Mouse (Mus musculus) ES-Bruce4 (cell line): Measurements from ENCODE around the gene Adgrg7. TPM values are rescaled to one million over a fixed set of nuclear protein-coding genes. Genes with fewer than 3 reads are reported as not detected.

ENCODE experiments used
- H3K27ac ChIP-seq: 2 replicates; pipeline ENCODE4 v1.5.1; 2012; ENCODE audit warnings: low read length, inconsistent platforms; ENCODE audit not compliant: insufficient read depth
- H3K27me3 ChIP-seq: 2 replicates; pipeline ENCODE4 v1.6.1; 2012; ENCODE audit warnings: mild to moderate bottlenecking, low read length, inconsistent platforms; ENCODE audit not compliant: control insufficient read depth, poor library complexity, insufficient read depth, severe bottlenecking
- H3K36me3 ChIP-seq: 2 replicates; pipeline ENCODE4 v1.6.1; 2012; ENCODE audit warnings: inconsistent platforms, mild to moderate bottlenecking, low read length, moderate library complexity; ENCODE audit not compliant: control insufficient read depth, poor library complexity, insufficient read depth, severe bottlenecking
- H3K4me1 ChIP-seq: one replicate; pipeline ENCODE4 v1.8.1; 2011; ENCODE audit warnings: low read length; ENCODE audit not compliant: control insufficient read depth, insufficient read depth
- H3K4me3 ChIP-seq: 2 replicates; pipeline ENCODE4 v1.5.1; 2011; ENCODE audit warnings: low read depth, mild to moderate bottlenecking, low read length
- H3K9ac ChIP-seq: 2 replicates; pipeline ENCODE4 v1.6.1; 2012; ENCODE audit warnings: low read depth, mild to moderate bottlenecking, inconsistent platforms; ENCODE audit not compliant: poor library complexity, severe bottlenecking
- H3K9me3 ChIP-seq: replicated peaks from 2 replicates; pipeline ENCODE4 v1.6.1; 2012; ENCODE audit warnings: mild to moderate bottlenecking, low read length, inconsistent platforms; ENCODE audit not compliant: control insufficient read depth, poor library complexity, insufficient read depth, severe bottlenecking
- CTCF ChIP-seq: IDR thresholded peaks from one replicate; pipeline ENCODE4 v1.8.1; 2011; ENCODE audit warnings: low read depth, low read length
- EP300 ChIP-seq: IDR thresholded peaks from 2 replicates; pipeline ENCODE4 v1.6.1; 2011; ENCODE audit warnings: low read depth, low read length; ENCODE audit not compliant: insufficient read depth
- POLR2A ChIP-seq: IDR thresholded peaks from one replicate; pipeline ENCODE4 v1.8.1; 2011; ENCODE audit warnings: low read length; ENCODE audit not compliant: insufficient read depth
- polyA plus RNA-seq: library from polyadenylated mRNA; stranded (reverse); fragments of >200 nt; gene quantifications from 2 replicates; pipeline ENCODE4 v1.2.4, GENCODE M21; 2011; ENCODE audit warnings: low read depth; ENCODE audit not compliant: missing spikeins, insufficient read depth, insufficient read length

The Adgrg7 gene
- polyA plus RNA-seq, result not detected in 2 replicates

DNA sequence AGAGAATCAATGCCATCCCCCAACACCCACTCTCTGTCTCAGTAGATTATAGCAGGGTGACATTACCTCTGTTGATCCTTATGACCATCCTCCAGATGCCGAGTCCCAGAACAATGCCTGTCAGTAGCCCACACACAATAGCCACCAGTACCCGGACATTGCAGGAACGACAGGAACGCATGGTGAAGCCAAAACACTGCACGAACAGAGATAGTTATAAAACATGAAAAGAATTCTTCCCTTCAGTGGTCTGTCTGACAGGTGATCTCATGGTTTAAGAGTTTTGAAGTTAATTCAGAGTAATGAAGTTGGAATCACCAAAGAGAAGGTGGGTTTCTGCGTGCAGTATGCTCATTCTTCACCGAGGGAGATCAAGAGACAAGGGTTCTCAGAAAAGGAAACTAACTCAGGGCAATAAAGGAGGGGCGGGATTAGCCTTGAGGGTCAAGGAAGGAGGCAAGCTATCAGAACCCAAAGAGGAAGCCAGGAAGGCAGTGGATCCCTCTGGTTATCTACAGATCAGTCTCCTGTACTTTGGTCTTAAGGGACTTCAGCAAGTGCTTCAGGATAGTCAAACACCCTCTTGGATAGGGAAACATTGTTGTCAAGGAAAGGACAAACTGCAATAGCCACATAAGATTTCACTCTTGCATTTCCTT is at the start of gene Adgrg7:
Gene Adgrg7, minus strand, starts transcription at position 375 of the 659 bp plus-strand sequence.
- no peak within 1 kb of the TSS for H3K4me3 ChIP-seq
- TF ChIP-seq POLR2A, result no peak
- no peaks in the 10 kb centered on the region for H3K9me3 ChIP-seq
- H3K36me3 ChIP-seq, result no peaks in the 10 kb centered on the region
- H3K27ac ChIP-seq, result no peak within 1 kb of the TSS
- H3K9ac ChIP-seq, result no peak within 1 kb of the TSS
- no peaks in the 10 kb centered on the region for H3K27me3 ChIP-seq
- H3K4me1 ChIP-seq, result peaks cover 3% of the 10 kb centered on the region

DNA sequence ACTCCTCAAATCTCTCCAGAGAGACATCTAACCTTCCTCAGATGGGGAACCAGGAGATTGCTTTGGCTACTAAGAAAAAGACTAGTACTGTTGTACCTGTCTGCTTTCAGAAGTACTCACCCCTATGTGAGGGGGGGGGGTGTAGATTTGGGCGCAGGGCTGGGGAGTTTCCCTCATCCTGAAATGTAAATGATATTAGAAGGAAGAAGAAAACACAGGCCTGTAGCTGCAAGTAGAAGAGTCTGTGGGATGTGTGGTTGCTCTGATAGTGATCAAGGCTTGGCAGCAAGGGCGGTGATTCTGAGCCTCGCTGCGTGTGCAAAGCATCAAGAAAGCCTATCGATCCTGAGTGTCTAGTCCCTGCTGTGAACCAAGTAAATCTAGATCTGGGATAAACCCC is 47.3 kb upstream of the Adgrg7 start:
- Histone ChIP-seq H3K4me3 (no peak overlapping the region), H3K4me1 (peaks cover 1% of the 10 kb centered on the region), H3K36me3 (no peaks in the 10 kb centered on the region), H3K9ac (no peak overlapping the region), H3K27ac (no peak overlapping the region), H3K9me3 (no peaks in the 10 kb centered on the region), H3K27me3 (no peaks in the 10 kb centered on the region)
- TF ChIP-seq CTCF (no peak), EP300 (no peak), POLR2A (no peak)

DNA sequence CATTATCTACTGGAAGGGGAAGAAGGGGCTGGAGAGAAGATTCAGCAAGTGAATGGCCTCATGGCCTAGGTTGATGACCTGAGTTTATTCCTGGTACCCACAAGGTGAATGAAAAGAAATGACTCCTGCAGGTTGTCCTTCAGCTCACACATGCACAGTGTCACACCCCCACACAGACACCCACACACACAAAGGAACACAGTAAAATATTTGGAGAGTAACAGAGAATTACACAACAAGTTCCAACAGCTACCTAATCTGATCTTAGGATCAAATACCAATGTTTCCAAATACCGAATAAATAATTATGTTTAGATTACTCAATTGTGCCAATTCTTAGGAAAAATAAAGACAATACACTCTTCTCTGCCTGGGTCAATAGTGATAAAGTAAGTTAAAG is 37.7 kb upstream of the Adgrg7 start:
- no peaks in the 10 kb centered on the region for H3K36me3 ChIP-seq
- no peaks in the 10 kb centered on the region for H3K27me3 ChIP-seq
- no peak overlapping the region for H3K4me3 ChIP-seq
- H3K4me1 ChIP-seq, result no peaks in the 10 kb centered on the region
- no peaks in the 10 kb centered on the region for H3K9me3 ChIP-seq
- H3K9ac ChIP-seq, result no peak overlapping the region
- no peak overlapping the region for H3K27ac ChIP-seq
- TF ChIP-seq POLR2A (no peak), CTCF (no peak), EP300 (no peak)

DNA sequence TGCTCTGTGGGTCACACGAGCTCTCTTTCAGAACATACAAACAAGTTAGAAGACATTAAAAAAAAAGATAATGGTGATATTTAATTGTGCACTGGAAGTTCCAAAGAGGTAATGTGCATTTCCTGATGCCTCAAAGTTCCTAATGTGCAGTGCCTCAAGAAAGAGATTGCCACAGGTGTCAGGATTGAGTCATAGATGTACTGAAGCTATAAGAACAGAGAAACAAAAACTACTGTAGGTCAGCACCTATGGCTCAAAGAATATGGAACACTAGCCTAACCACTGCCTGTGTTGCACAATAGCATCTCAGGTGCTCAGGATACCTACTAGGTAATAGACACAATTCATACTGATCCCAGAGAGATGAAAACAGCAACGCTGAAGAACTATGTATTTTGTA is 36.3 kb upstream of the Adgrg7 start:
- Histone ChIP-seq H3K4me3 (no peak overlapping the region), H3K9me3 (no peaks in the 10 kb centered on the region), H3K36me3 (no peaks in the 10 kb centered on the region), H3K27ac (no peak overlapping the region), H3K9ac (no peak overlapping the region), H3K27me3 (no peaks in the 10 kb centered on the region), H3K4me1 (no peaks in the 10 kb centered on the region)
- TF ChIP-seq EP300 (no peak), POLR2A (no peak), CTCF (no peak)

DNA sequence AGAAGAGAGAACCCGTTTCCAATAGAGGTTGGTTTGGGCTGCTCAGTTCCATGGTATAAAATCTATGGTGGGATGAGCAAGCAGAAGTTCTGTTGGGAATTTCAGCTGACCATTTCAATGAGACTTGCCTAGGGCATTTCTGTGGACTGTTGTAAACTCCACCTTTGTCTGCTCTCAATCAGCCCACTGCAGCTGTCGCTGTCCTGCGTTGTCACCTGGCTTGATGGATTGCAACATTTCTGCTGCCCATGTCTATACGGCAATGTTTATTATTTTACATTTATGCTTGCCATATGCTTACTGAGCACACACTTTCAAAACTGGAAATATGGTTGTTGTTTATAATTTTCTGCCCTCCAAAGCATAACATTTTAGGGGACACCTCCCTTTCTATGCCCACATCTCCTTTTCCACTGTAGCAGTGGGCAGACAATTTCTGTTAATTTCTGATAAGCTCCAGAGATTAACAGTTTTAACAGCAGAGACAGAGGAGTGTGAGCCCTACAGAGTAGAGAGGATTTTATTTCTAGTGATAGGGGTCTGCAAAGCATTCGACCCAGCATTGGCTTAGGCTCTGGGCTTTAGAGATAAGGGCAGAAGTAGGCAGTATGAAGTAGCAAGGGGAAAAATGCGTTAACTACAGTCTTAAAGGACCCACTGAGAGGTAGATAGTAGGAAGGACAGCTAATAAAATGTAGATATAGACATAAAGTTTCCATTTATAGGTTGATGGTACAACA is 5.9 kb upstream of the Adgrg7 start:
- Histone ChIP-seq H3K27me3 (no peaks in the 10 kb centered on the region), H3K36me3 (no peaks in the 10 kb centered on the region), H3K4me3 (no peak overlapping the region), H3K4me1 (peaks cover 3% of the 10 kb centered on the region), H3K27ac (no peak overlapping the region), H3K9ac (no peak overlapping the region), H3K9me3 (no peaks in the 10 kb centered on the region)
- no peak for TF ChIP-seq CTCF
- no peak for TF ChIP-seq POLR2A
- no peak for TF ChIP-seq EP300

DNA sequence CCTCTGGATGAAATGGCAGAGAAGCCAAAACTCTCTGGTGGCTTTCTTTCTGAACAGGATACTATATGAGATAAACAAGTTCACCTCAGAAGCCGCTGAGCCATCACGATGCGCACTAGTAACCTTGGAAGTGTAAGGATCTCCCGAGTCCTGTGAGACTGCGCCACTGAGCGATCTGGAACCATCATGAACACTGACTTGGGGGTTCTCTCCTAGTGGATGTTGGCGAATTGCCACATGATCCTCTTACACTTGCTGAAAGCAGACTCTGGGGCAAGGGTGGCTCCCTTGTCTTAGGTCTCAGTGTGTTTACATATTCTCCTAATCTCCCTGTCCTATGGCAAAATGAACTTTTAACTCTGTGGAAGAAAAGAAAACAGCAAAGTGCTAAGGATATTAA is 5.3 kb upstream of the Adgrg7 start:
- H3K9ac ChIP-seq, result no peak overlapping the region
- TF ChIP-seq POLR2A, result no peak
- no peak for TF ChIP-seq CTCF
- TF ChIP-seq EP300, result no peak
- no peaks in the 10 kb centered on the region for H3K9me3 ChIP-seq
- peaks cover 3% of the 10 kb centered on the region for H3K4me1 ChIP-seq
- H3K27ac ChIP-seq, result no peak overlapping the region
- no peak overlapping the region for H3K4me3 ChIP-seq
- H3K27me3 ChIP-seq, result no peaks in the 10 kb centered on the region
- no peaks in the 10 kb centered on the region for H3K36me3 ChIP-seq
